Mouse (Mus musculus) hindbrain, embryonic 14.5 days (tissue): Measurements from ENCODE around the gene Arl6ip5. TPM values are rescaled to one million over a fixed set of nuclear protein-coding genes. Genes with fewer than 3 reads are reported as not detected.
"Not testable (repeated sequence)": the region's sequence is repeated elsewhere in the genome, so short reads cannot be mapped to it uniquely, and the experiment has no call there.

Experiments
- ATAC-seq: fragments of 200-750 bp; cut with Nextera tagmentation; 2 replicates; pipeline ENCODE4 v1.8.0; 2017; ENCODE audit warnings: moderate number of reproducible peaks, mild to moderate bottlenecking, moderate TSS enrichment, moderate library complexity; ENCODE audit not compliant: low FRiP score
- DNase-seq: peaks from one replicate; pipeline ENCODE4 v3.0.0-alpha.2; 2015; ENCODE audit warnings: low spot score
- H3K27ac ChIP-seq: fragments of 300-500 bp; sonication (generic); 2 replicates; pipeline ENCODE4 v1.5.1; 2014; ENCODE audit warnings: mild to moderate bottlenecking, moderate library complexity
- H3K27me3 ChIP-seq: fragments of 300-500 bp; sonication (generic); 2 replicates; pipeline ENCODE4 v1.6.1; 2014; ENCODE audit warnings: mild to moderate bottlenecking, low read length, mixed read lengths; ENCODE audit not compliant: control insufficient read depth, insufficient read depth
- H3K36me3 ChIP-seq: fragments of 300-500 bp; sonication (generic); replicated peaks from 2 replicates; pipeline ENCODE4 v1.6.1; 2014; ENCODE audit not compliant: control insufficient read depth, insufficient read depth
- H3K4me1 ChIP-seq: fragments of 300-500 bp; sonication (generic); replicated peaks from 2 replicates; pipeline ENCODE4 v1.6.1; 2014; ENCODE audit warnings: antibody characterized with exemption, low read length, mixed read lengths; ENCODE audit not compliant: control insufficient read depth, insufficient read depth
- H3K4me2 ChIP-seq: fragments of 300-500 bp; sonication (generic); replicated peaks from 2 replicates; pipeline ENCODE4 v1.6.1; 2014; ENCODE audit warnings: mild to moderate bottlenecking, moderate library complexity
- H3K4me3 ChIP-seq: fragments of 300-500 bp; sonication (generic); replicated peaks from 2 replicates; pipeline ENCODE4 v1.5.1; 2014; ENCODE audit warnings: mild to moderate bottlenecking, low read length
- H3K9ac ChIP-seq: fragments of 300-500 bp; sonication (generic); 2 replicates; pipeline ENCODE4 v1.6.1; 2014
- H3K9me3 ChIP-seq: fragments of 300-500 bp; sonication (generic); 2 replicates; pipeline ENCODE4 v1.6.1; 2016; ENCODE audit warnings: low read length; ENCODE audit not compliant: control insufficient read depth
- WGBS: fragments of 180-500 bp; shearing (Covaris S2); extraction: QIAGEN DNeasy Blood & Tissue Kit; methylation state at CpG from one replicate; pipeline ENCODE4 v1.1.7; 2014; 5-methylcytosine and 5-hydroxymethylcytosine counted together
- polyA plus RNA-seq: library from polyadenylated mRNA; unstranded; fragments of >200 nt; fragmentation: Nextera tagmentation; extraction: Ambion mirVana; gene quantifications from 2 replicates; pipeline ENCODE4 v1.2.1, GENCODE M21; 2014

Gene Arl6ip5
- polyA plus RNA-seq, 1 experiment from 2014 or later: 76.7 TPM

GRCm38 (mm10) chr6:97262229-97262628, 51.7 kb downstream of the Arl6ip5 start:
- DNase-seq: no peak
- no peaks in the 10 kb centered on the region for H3K27me3 ChIP-seq
- H3K9me3 ChIP-seq: no peaks in the 10 kb centered on the region
- WGBS: 76% methylated on average over 4 of the region's 4 CpGs
- no peaks in the 10 kb centered on the region for H3K36me3 ChIP-seq
- no peak for ATAC-seq
- H3K9ac ChIP-seq: no peak overlapping the region
- no peaks in the 10 kb centered on the region for H3K4me1 ChIP-seq
- H3K4me3 ChIP-seq: no peak overlapping the region
- no peak overlapping the region for H3K27ac ChIP-seq
- H3K4me2 ChIP-seq: no peak overlapping the region

- not testable (repeated sequence) for H3K4me1 ChIP-seq, H3K4me3 ChIP-seq, H3K4me2 ChIP-seq, H3K27me3 ChIP-seq, H3K9ac ChIP-seq, ATAC-seq, H3K36me3 ChIP-seq, DNase-seq, H3K9me3 ChIP-seq, H3K27ac ChIP-seq
Measured at GRCm38 (mm10) chr6:97263750-97264149, 53.3 kb downstream of the Arl6ip5 start.

GRCm38 (mm10) chr6:97265240-97265639, 54.8 kb downstream of the Arl6ip5 start:
- no peaks in the 10 kb centered on the region for H3K27me3 ChIP-seq
- ATAC-seq (no peak), DNase-seq (no peak)
- H3K4me2 ChIP-seq: no peak overlapping the region
- no peaks in the 10 kb centered on the region for H3K4me1 ChIP-seq
- no peaks in the 10 kb centered on the region for H3K36me3 ChIP-seq
- H3K9ac ChIP-seq: no peak overlapping the region
- 91% methylated on average over 8 of the region's 8 CpGs for WGBS
- H3K4me3 ChIP-seq: no peak overlapping the region
- H3K9me3 ChIP-seq: no peaks in the 10 kb centered on the region
- H3K27ac ChIP-seq: no peak overlapping the region

GRCm38 (mm10) chr6:97265705-97266104, 55.2 kb downstream of the Arl6ip5 start:
- no peak for ATAC-seq
- 83% methylated on average over 3 of the region's 3 CpGs for WGBS
- no peak overlapping the region for H3K27ac ChIP-seq

GRCm38 (mm10) chr6:97266661-97267060, 56.2 kb downstream of the Arl6ip5 start:
- Histone ChIP-seq H3K9ac (no peak overlapping the region), H3K27ac (no peak overlapping the region), H3K4me2 (no peak overlapping the region), H3K4me1 (no peaks in the 10 kb centered on the region), H3K4me3 (no peak overlapping the region), H3K36me3 (no peaks in the 10 kb centered on the region), H3K27me3 (no peaks in the 10 kb centered on the region), H3K9me3 (no peaks in the 10 kb centered on the region)
- DNase-seq (no peak), ATAC-seq (no peak)
- 82% methylated on average over 4 of the region's 4 CpGs for WGBS

More at GRCm38 (mm10) chr6:97265705-97266104, 55.2 kb downstream of the Arl6ip5 start:
- Histone ChIP-seq H3K4me2 (no peak overlapping the region), H3K9ac (no peak overlapping the region), H3K27me3 (no peaks in the 10 kb centered on the region), H3K4me3 (no peak overlapping the region), H3K4me1 (no peaks in the 10 kb centered on the region), H3K36me3 (no peaks in the 10 kb centered on the region), H3K9me3 (no peaks in the 10 kb centered on the region)
- DNase-seq: no peak

GRCm38 (mm10) chr6:97267132-97267531, 56.6 kb downstream of the Arl6ip5 start:
- ATAC-seq: no peak
- H3K27ac ChIP-seq: no peak overlapping the region
- no peak for DNase-seq
- no peak overlapping the region for H3K4me2 ChIP-seq
- no peaks in the 10 kb centered on the region for H3K27me3 ChIP-seq
- no peaks in the 10 kb centered on the region for H3K36me3 ChIP-seq
- H3K4me3 ChIP-seq: no peak overlapping the region
- H3K9me3 ChIP-seq: no peaks in the 10 kb centered on the region
- H3K4me1 ChIP-seq: no peaks in the 10 kb centered on the region
- no peak overlapping the region for H3K9ac ChIP-seq
- WGBS: 91% methylated on average over 2 of the region's 2 CpGs

- no peak for ATAC-seq
- Histone ChIP-seq H3K9ac (no peak overlapping the region), H3K4me3 (no peak overlapping the region), H3K4me2 (no peak overlapping the region), H3K27me3 (no peaks in the 10 kb centered on the region), H3K4me1 (no peaks in the 10 kb centered on the region), H3K36me3 (no peaks in the 10 kb centered on the region), H3K9me3 (no peaks in the 10 kb centered on the region), H3K27ac (no peak overlapping the region)
- WGBS: 72% methylated on average over 11 of the region's 11 CpGs
- DNase-seq: no peak
Measured at GRCm38 (mm10) chr6:97269596-97269995, 59.1 kb downstream of the Arl6ip5 start.

GRCm38 (mm10) chr6:97272349-97272748, 61.9 kb downstream of the Arl6ip5 start:
- no peak overlapping the region for H3K4me2 ChIP-seq
- WGBS: 44% methylated on average over 2 of the region's 2 CpGs
- peaks cover 12% of the 10 kb centered on the region; the same call in 1 of the 2 replicates for H3K4me1 ChIP-seq
- H3K4me3 ChIP-seq: no peak overlapping the region
- no peak for ATAC-seq
- H3K9ac ChIP-seq: no peak overlapping the region
- no peak overlapping the region for H3K27ac ChIP-seq
- H3K27me3 ChIP-seq: no peaks in the 10 kb centered on the region
- no peaks in the 10 kb centered on the region for H3K36me3 ChIP-seq
- H3K9me3 ChIP-seq: no peaks in the 10 kb centered on the region
- DNase-seq: no peak

GRCm38 (mm10) chr6:97273058-97273710, 62.7 kb downstream of the Arl6ip5 start:
- Histone ChIP-seq H3K27ac (no peak overlapping the region), H3K9me3 (no peaks in the 10 kb centered on the region), H3K4me3 (no peak overlapping the region), H3K4me1 (peaks cover 14% of the 10 kb centered on the region; the same call in 1 of the 2 replicates), H3K27me3 (no peaks in the 10 kb centered on the region), H3K9ac (no peak overlapping the region), H3K36me3 (no peaks in the 10 kb centered on the region), H3K4me2 (no peak overlapping the region)
- 86% methylated on average over 16 of the region's 16 CpGs for WGBS
- DNase-seq (no peak), ATAC-seq (no peak)

- WGBS: 91% methylated on average over 3 of the region's 3 CpGs
- no peak for DNase-seq
Measured at GRCm38 (mm10) chr6:97273777-97274176, 63.3 kb downstream of the Arl6ip5 start.

More at GRCm38 (mm10) chr6:97273777-97274176, 63.3 kb downstream of the Arl6ip5 start:
- H3K9me3 ChIP-seq: no peaks in the 10 kb centered on the region
- no peak overlapping the region for H3K9ac ChIP-seq
- no peak overlapping the region for H3K27ac ChIP-seq
- no peaks in the 10 kb centered on the region for H3K27me3 ChIP-seq
- H3K4me3 ChIP-seq: no peak overlapping the region
- H3K4me1 ChIP-seq: peaks cover 20% of the 10 kb centered on the region; the same call in 1 of the 2 replicates
- no peak for ATAC-seq
- H3K36me3 ChIP-seq: no peaks in the 10 kb centered on the region
- no peak overlapping the region for H3K4me2 ChIP-seq
